Mouse (Mus musculus) hindlimb bud, embryonic 11.5 days (tissue): Measurements from ENCODE around the gene Fndc7.
"Not testable (repeated sequence)": the region's sequence is repeated elsewhere in the genome, so short reads cannot be mapped to it uniquely, and the experiment has no call there.

Experiments
- DNase-seq: peaks from one replicate; pipeline ENCODE4 v3.0.0-alpha.2; 2012; ENCODE audit warnings: low read depth, low spot score; ENCODE audit errors: extremely low spot score

The Fndc7 gene

GRCm38 (mm10) chr3:108892080-108892479, 2.3 kb upstream of the Fndc7 start:
- no peak for DNase-seq

DNA sequence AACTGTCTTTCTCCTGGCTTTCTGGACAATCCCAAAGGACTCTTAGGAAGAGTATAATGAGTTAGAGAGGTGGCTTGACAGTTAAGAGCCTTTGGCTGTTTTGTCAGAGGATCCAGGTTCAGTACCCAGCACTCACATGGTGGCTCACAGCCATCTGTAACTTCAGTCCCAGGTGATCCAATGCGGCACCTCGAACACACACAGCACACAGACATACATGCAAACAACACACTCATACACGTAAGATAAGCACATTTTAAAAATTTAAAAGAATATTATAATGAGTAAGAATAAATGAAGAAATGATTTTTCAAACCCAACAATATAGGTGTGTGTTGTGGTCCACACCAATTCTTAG, 2.2 kb downstream of the Fndc7 start:
- no peak for DNase-seq

- no peak for DNase-seq
Measured at GRCm38 (mm10) chr3:108886934-108887617, 2.7 kb downstream of the Fndc7 start.

GRCm38 (mm10) chr3:108885686-108886530, 3.9 kb downstream of the Fndc7 start:
- no peak for DNase-seq

DNA sequence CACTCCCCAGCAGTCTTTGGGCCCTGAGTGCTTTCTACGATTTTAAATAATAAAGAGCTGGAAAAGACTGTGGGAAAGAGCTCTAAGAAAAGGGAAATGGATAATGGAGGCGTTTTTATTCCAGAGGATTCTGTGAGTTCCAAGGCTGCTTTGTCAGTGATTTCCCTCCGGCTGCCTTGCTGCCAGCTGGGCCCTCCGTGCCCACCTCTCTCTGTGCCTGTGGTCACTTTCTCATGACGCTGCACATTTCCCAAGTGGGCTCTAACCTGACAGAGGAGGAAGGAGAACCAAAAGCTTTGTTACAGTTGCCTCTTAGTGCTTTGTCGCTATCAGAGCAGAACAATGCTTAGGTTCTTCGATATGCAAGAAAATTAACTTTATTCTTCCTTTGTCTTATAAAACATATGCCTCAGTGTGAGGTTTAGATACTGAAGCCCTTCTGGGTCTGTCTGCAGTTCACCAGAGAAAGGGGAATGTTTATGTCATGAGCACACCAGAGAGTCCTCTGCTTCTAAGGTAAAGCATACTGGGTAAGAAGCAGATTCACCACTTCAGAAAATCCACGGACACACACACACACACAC, 5.0 kb downstream of the Fndc7 start:
- no peak for DNase-seq

- DNase-seq: no peak
Measured at GRCm38 (mm10) chr3:108883067-108883466, 6.7 kb downstream of the Fndc7 start.

DNA sequence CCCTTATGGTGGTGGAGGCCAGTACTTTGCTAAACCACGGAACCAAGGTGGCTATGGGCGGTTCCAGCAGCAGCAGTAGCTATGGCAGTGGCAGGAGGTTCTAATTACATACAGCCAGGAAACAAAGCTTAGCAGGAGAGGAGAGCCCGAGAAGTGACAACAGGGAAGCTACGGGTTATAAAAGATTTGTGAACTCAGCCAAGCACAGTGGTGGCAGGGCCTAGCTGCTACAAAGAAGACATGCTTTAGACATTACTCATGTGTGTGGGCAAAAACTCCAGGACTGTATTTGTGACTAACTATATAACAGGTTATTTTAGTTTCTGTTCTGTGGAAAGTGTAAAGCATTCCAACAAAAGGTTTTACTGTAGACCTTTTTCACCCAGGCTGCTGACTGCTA, 7.9 kb downstream of the Fndc7 start:
- DNase-seq: not testable (repeated sequence)

DNA sequence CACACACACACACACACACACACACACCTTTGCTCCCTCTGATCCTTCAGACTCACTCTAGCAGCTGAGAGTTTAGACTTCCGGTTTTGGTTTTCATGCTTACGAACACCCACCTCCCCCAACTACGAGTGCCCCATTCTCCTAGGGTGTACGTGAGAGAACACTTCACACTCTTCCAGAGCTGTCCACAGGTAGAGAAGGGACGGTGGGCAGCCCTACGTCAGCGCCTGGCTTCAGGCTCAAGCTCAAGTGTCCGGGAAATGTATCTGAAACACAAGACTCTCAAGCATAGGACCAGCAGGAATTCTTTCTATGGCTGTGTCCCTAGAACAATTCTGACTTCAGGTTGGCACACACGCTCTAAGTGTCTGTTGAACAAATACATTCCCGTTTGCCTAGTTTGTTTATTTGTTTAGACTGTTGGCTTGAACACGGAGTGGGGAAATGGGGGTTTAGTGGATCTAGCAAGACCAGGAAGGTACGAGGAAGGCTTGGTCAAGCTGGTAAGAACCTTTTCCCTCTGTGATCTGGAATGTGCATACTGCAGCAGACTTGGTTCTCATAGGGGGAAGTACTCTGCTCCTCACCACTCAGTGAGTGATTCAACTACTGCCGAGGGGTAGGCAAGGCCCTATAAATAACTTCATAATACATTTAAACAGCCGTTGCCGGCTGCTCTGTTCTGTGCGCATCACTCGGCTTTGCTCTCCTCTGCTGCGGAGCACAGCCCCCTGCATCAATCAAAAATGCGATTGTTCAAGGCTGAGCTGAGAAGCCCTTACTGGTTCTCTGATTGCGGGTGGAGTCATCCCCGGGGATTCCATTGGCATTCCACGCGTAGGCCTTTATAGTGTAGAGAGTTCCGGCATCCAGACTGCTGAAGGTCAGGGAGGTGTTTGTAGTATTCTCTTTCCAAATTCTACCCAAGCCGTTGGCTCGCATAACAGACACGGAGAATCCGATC, 9.0 kb downstream of the Fndc7 start:
- no peak for DNase-seq

DNA sequence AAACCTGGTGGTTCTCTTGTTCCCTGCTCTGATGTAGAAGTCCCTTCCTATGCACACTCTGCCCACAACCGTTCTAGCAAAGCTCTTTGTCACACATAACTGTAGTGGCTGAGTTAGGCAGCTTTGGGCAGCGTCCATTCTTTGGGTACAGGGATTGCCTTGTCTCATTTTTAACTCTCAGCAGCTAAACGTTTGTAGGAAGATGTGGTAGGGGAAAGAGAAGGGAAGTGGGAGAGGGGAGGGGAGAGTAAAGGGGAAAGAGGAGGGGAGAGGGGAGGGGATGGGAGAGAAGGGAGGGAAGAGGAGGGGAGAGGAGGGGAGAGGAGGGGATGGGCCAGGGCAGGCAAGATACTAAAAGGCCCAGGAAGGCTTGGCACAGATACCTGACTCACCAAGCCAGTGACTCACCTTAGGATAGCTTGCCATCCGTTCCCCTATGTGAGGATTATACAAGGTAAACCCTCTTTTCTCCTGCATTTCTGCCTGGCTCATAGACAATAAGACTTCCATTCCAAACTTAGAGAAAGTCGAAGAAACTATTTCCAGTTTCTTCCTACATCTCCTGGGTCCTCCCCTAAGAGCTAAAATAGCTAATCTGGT, 9.9 kb downstream of the Fndc7 start:
- no peak for DNase-seq

- no peak for DNase-seq
Measured at GRCm38 (mm10) chr3:108879129-108879528, 10.7 kb downstream of the Fndc7 start.

DNA sequence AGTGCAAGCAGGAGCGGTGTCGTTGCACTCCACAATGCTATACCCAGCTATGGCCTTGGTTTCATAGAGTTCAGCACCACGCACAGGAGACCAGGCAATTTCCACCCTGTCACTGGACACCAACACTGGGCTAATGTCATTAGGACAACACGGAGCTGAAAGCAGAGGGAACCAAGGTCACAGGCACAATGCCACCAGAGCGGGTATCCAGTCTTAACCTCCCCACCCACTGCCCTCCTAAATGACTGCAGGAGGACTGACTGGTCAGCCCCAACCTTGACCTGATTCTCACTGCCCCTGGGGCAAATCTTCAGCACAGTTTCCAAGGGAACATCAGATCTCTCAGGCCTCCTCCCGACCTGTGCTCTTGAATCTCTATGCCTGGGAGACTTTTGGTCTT, 19.2 kb downstream of the Fndc7 start:
- DNase-seq: no peak

GRCm38 (mm10) chr3:108867449-108867848, 22.4 kb downstream of the Fndc7 start:
- no peak for DNase-seq

DNA sequence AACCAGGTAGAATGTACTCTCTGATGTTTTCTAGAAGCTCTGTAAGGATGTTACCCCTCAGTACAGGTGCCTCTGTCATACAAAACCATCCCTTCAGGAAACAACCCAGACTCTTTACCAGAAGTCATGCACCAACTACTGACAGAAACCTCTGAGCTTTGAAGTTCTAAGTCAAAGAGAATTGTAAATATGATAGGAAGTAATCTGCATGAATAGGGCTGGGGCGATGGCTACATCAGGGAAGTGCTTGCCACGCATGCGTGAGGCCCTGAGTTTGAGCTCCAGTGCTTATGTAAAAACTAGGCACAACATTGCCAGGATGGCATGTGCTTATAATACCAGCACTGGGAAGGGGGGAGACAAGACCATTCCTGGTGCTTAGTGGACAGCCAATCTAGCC, 24.1 kb downstream of the Fndc7 start:
- no peak for DNase-seq

- DNase-seq: no peak
Measured at GRCm38 (mm10) chr3:108865129-108865528, 24.7 kb downstream of the Fndc7 start.

GRCm38 (mm10) chr3:108863091-108863490, 26.7 kb downstream of the Fndc7 start:
- DNase-seq: no peak

GRCm38 (mm10) chr3:108862282-108862681, 27.5 kb downstream of the Fndc7 start:
- DNase-seq: not testable (repeated sequence)

DNA sequence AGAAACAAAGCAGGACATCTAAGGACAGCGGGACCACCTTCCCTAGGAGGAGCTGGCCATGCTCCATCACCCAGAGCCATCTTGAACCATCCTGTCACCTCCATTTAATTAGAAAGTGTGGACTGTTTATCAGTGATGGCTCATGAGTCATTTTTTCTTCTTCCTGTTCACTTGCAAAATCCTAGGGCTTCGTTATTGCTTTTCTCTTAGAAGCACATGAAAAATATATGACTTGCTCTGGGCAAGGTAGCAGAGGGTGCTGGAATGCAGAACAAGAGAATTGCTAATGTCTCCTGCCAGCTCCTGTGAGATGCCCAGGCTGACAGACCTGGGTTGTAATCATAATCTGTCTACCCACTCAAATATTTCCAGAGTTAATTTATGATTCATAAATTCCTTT, 29.0 kb downstream of the Fndc7 start:
- no peak for DNase-seq

GRCm38 (mm10) chr3:108858231-108858770, 31.5 kb downstream of the Fndc7 start:
- no peak for DNase-seq

DNA sequence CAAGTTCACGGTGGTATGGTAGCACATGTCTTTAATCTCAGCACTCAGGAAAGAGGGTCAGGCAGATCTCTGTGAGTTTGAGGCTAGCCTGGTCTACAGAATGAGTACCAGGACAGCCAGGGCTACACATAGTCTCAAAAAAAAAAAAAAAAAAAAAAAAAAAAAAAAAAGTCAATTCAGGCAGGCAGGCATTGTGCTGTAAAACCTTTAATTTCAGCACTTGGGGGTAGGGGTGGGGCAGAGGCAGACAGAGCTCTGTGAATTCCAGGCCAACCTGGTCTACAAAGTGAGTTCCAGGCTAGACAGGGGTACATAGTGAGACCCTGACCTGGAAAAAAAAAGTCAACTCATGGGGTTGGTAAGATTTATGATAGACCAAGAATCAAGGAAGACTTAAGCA, 32.1 kb downstream of the Fndc7 start:
- no peak for DNase-seq

- DNase-seq: no peak
Measured at GRCm38 (mm10) chr3:108857124-108857470, 32.7 kb downstream of the Fndc7 start.
